Mouse (Mus musculus): ENCODE results near the gene Lrpap1. TPM values are rescaled to one million over a fixed set of nuclear protein-coding genes. Genes with fewer than 3 reads are reported as not detected.

Gene Lrpap1
- polyA plus RNA-seq (2014; fragmentation: Illumina TruSeq; extraction: RNeasy Lipid Tissue Mini Kit (QIAGEN cat#74804); ENCODE audit: low read depth, low replicate concordance) = 6.3 TPM

DNA sequence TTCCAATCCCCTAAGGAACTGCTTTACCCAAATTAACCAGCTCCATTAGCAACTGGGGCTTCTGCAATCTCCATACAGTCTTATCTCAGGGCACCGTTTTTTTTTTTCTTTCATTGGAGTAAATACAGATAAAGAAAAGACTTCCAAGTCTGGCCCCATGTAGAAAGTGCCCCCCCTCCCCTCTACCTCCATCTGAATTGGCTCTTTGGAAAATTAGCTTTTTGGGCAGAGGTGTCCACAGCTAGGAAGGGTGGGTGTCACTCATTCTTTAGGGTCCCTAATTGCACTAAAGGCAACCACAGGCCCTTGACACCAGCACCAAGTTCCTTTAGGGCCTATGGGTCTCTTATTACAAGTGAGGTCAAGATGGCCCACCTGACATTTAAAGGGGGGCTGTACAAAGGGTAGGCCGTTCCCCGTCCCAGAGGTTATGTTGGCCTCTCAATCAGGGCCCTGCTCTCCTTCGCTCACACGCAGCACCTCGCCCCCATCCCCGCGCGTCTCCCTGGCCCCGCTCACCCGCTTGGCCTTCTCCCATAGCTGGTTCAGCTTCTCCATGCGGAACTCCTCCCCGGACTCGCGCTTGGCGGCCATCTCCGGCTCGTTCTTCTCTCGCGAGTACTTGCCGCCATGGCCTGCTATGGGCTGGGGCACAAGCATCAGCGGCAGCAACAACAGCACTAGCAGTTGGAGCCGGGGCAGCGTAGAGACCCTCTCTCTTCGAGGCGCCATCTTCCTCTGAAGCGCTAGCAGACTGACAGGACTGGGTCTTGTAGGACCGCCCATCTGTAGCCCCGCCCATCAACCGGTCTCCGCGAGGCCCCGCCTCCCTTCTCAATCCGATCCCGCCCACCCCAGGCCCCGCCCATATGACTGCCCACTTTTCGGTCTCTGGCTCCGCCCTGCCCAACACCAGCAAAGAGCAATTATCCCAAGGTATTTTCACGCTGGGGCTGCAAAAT lies at the start of gene Lrpap1:
Lrpap1 (minus strand) TSS at position 807 of the 962 bp plus-strand sequence.

DNA sequence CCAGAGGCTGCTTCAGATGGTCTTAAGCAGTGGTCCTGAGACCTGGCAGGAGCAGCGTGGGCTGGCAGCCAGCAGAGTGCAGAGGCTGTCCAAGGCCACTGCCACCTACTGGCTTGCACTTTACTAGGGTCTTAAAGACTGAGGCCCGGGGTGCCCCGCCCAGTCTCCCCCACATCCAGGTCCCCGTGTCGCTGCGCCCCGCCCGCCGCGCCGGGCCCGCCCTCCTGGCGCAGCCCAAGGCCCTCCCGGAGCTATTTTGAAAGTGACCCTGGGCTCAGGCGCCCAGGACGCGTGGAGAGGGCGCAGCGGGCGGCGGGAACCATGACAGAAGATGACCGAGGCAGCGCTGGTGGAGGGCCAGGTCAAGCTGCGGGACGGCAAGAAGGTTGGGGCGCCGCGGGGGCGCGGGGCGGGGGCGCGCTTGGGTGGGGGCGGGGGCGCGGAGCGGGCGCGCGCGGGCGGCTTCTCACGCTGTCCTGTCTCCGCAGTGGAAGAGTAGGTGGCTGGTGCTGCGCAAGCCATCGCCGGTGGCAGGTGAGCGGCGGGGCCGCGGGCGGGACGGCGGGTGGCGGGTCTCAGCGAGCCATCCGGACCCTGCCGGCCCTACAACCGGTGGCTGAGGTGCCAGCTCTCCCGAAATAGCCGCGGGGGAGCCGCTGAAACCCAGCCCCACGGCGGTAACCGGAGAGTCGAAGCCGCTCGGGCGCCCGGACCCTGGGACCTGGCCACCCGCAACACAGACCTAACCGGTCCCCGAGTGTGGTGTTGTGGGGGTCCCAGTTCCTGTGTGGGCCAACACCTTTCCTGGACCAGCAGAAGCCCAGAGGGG lies 48.7 kb downstream of the Lrpap1 start, which contains the start of gene Dok7:
Dok7 (plus strand) TSS at position 163 of the 829 bp plus-strand sequence.

Other genes with a start within 250 kb of the Lrpap1 start
- gene Msantd1, start 197.8 kb downstream of the Lrpap1 start, polyA plus RNA-seq (2014; fragmentation: Illumina TruSeq; extraction: RNeasy Lipid Tissue Mini Kit (QIAGEN cat#74804); ENCODE audit: low read depth, low replicate concordance) = not detected
- 2.0 TPM for gene Rgs12, start 156.3 kb downstream of the Lrpap1 start, polyA plus RNA-seq (2014; fragmentation: Illumina TruSeq; extraction: RNeasy Lipid Tissue Mini Kit (QIAGEN cat#74804); ENCODE audit: low read depth, low replicate concordance)
- 14.4 TPM for gene Hgfac, start 64.3 kb downstream of the Lrpap1 start, polyA plus RNA-seq (2014; fragmentation: Illumina TruSeq; extraction: RNeasy Lipid Tissue Mini Kit (QIAGEN cat#74804); ENCODE audit: low read depth, low replicate concordance)
- not detected for gene Dok7, start 49.0 kb downstream of the Lrpap1 start, polyA plus RNA-seq (2014; fragmentation: Illumina TruSeq; extraction: RNeasy Lipid Tissue Mini Kit (QIAGEN cat#74804); ENCODE audit: low read depth, low replicate concordance)
- not detected for gene Adra2c, start 172.6 kb upstream of the Lrpap1 start, polyA plus RNA-seq (2014; fragmentation: Illumina TruSeq; extraction: RNeasy Lipid Tissue Mini Kit (QIAGEN cat#74804); ENCODE audit: low read depth, low replicate concordance)